Mouse (Mus musculus) adrenal gland, adult 2 months (tissue): Measurements from ENCODE around the gene Prpf6. TPM values are rescaled to one million over a fixed set of nuclear protein-coding genes. Genes with fewer than 3 reads are reported as not detected.

Source experiments
- DNase-seq: peaks from one replicate; pipeline ENCODE4 v3.0.0; 2021
- long read RNA-seq: library from polyadenylated mRNA; stranded (forward); transcript quantifications from one replicate; pipeline ENCODE4 v2.0.0, GENCODE M21; 2021
- polyA plus RNA-seq: library from polyadenylated mRNA; depleted of rRNA; stranded (reverse); fragments of >200 nt; gene quantifications from 2 replicates; pipeline ENCODE4 v1.2.3, GENCODE M21; 2012; rRNA removed
- total RNA-seq, 2 experiments: library from RNA; stranded (reverse); gene quantifications; 2 replicates each; pipeline ENCODE4 v1.2.3; 2021

Gene Prpf6
- total RNA-seq (10 to 100 TPM; 63.0 to 69.0 TPM), polyA plus RNA-seq (6.7 and 9.6 TPM in 2 replicates)
- long read RNA-seq, transcript Prpf6-201 (21 exons, 3,054 nt): major isoform, 49 of 63 reads
- long read RNA-seq, partial matches to known transcripts: 6 of 63 reads
- long read RNA-seq, other reads (novel, unspliced or antisense): 8 of 63 reads

DNA sequence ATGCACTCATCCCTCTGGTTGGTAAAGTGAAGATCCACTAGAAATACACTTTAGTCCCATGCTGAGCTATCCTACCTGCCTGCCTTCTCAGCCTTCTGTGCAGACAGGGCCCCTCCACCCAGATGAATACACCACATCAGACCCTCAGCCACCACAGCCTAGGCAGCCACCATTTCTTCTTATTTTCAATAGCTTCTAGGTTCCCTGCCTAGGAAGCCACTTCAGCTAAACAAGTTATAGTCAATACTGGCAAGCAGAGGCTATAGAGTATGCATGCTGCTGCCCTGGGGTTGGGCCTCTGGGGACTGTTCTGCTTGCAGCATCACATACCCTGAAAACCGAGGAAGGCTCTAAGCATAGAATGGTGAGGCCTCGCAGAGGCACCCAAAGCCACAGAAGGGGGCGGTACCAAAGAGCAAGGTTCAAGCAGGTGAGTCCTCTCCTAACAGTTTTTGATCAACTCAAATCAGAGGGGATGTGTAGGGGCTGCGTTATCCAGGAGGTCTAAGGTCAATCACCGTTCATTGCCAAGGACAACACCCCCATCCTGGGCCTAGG, at the start of gene Prpf6:
Gene Prpf6 (plus strand): TSS at position 341 of the 558 bp plus-strand sequence.
- peak; percentile 26 for DNase-seq

DNA sequence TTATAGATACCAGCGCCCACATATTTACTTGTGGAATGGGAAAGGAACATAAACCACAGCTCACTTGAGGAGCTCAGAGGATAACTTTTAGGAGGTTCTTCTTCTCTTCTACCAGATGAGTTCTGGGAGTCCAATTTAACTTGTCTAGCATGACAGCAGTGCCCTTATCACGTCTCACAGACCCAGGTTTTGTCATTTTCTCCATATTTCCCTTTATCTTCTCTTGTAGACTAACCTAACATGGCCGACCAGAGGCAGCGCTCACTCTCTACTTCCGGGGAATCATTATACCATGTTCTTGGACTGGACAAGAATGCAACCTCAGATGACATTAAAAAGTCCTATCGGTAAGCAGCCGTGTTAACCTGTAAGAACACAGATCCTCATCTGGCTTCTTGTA, 45.5 kb upstream of the Prpf6 start:
- no peak for DNase-seq

DNA sequence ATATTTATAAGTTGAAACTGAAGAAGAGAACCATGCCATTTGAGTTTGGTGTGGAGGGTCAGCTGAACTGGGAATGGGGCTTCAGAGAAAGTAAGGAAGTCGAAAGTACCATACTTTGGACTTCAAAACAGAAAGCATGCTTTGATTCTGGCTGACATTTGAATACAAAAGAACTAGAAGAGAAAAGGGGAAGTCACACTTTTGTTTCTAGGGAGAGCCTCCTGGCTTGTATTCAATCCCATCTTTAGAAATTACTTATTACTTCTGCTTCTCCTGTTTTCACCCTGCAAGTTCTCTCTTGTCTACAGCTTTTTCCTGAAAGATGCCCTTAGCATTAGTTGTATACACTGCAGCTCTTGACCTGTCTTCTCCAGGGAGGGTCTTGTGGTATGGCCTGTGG, 43.4 kb upstream of the Prpf6 start:
- no peak for DNase-seq

GRCm38 (mm10) chr2:181548682-181549081, 43.0 kb upstream of the Prpf6 start:
- DNase-seq: no peak

DNA sequence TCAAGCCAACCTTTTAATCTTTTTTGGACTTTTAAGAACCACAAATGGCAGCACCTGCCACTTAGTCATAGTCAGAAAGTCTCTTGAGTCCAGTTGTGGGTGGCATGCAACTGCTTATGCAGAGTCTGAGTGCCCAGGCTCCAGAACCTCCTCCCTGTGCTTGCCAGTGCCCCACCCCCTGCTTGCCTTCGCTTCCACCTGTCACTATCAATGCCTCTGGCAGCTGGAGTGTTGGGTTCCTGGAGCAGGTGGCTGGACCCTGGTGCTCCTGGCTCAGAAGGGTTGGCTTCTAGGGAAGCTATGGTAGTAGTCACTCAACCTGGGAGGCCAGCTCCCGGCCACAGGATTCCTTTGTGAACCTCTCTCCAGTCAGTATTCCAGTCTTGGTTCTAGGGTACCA, 41.4 kb upstream of the Prpf6 start:
- no peak for DNase-seq

DNA sequence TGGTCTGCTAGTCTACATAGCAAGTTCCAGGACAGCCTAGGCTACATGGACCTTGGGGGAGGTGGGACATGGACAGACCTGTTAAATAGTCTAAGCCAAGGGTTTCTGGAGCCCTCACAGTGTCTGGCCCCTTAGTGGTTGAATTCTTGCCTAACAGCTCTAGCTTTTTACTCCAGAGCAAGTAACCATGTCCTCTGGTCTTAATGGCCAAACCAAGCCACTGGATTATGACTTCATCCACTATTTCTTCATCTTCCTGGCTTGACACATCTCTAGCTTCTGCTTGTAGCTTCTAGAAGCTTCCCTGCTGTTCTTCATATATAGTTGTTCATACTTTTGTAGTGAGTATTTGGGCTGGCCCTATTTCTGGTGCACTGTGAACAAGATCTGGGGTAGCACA, 37.9 kb upstream of the Prpf6 start:
- DNase-seq: no peak

- no peak for DNase-seq
Observed at GRCm38 (mm10) chr2:181567338-181567737, 24.3 kb upstream of the Prpf6 start.

GRCm38 (mm10) chr2:181568272-181569008, 23.2 kb upstream of the Prpf6 start:
- DNase-seq: no peak

- DNase-seq: no peak
Observed at GRCm38 (mm10) chr2:181569856-181570255, 21.8 kb upstream of the Prpf6 start.

- DNase-seq: no peak
Observed at GRCm38 (mm10) chr2:181570375-181570774, 21.3 kb upstream of the Prpf6 start.

DNA sequence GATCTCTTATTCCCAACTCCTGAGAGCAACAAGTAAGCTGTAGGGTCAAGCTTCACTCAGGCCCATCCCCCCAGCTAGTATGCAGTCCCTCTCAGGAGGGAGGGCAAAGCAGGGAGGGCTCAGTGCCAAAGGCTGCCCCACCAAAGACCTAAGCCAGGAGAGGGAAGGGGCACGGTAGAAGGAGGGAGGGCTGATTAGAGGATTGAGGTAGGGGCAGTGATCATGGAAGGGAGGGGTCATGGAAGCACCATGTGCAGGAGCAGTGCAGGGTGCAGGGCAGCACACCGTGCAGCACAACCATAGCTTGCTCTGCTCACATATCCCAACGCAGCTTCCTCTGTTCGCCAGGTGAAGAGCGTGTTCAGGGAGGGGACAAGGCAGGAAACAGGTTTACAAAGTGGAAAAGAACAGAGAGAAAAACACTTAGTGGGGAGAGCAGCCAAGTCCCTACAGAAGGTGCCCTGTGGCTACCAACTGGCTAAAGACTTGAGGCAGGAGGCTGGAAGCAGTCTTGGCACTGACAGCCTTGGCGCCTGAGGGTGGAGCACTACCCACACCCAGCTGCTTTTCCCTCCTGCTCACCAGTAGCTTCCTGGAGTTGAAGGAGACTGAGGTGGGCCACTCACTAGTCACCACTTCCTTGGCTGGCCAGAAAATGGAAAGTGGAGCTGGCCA, 20.6 kb upstream of the Prpf6 start:
- no peak for DNase-seq

GRCm38 (mm10) chr2:181571941-181572670, 19.6 kb upstream of the Prpf6 start:
- no peak for DNase-seq

DNA sequence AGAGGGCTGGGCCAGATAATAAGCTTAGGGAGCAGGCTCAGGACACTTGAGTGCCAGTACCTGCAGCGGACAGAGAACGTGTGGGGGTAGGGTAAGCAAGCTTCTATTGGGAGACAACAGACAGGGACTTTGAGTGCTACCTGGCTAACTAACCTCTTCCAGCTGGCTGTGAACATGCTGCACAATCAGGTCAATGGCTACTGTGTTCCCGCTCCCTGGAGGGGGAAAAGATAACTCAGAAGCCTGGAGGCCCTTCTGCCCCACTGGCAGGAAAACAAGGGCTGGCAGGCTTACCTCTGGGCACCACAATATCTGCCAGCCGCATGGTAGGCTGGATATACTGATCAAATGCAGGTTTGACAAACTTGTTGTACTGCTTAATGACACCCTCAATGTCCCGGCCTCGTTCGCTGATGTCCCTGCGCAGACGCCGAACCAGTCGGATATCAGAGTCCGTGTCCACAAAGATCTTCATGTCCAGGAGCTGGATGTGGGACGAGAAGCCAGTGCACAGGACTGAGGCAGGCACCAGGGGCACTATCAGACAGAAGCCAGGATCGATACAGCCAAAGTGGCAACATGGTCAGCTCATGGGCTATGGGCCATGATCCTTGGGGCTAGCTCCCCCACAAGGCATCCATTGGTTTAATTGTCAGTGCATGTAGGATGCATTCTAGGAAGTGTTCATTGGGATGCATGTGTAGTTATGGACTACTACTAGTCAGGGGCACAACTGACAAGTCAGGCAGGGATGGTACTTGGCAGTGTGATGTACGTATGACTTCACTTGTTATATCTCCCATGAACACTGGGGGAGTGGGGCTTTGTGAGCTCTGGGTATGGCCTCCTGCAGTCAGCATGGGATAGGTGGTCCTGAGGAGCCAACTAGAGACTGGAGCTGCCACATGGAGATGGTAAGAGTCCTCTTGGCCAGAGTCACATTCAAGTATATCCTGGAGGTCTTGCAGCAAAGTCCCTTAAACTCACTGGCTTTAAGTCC, 18.4 kb upstream of the Prpf6 start:
- peak; percentile 1 for DNase-seq

DNA sequence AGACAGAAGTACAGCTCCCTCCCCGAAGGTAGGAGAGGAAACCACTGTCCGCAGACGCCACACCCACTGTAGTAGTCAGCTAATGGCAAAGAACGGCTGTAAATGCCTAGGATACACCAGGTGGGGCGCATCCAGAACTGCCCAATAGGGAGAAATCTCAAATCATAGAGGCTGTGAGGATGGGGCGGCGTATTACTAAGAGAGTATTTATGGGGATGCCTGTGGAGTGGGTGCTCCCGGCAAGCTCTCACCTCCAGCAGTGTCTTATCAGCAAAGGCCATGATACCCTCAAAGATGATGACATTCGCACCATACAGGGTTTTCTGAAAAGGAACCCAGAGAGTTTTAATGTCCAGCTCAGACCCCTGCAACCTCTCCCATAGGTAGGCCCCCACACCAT, 17.7 kb upstream of the Prpf6 start:
- peak; percentile 0 for DNase-seq

DNA sequence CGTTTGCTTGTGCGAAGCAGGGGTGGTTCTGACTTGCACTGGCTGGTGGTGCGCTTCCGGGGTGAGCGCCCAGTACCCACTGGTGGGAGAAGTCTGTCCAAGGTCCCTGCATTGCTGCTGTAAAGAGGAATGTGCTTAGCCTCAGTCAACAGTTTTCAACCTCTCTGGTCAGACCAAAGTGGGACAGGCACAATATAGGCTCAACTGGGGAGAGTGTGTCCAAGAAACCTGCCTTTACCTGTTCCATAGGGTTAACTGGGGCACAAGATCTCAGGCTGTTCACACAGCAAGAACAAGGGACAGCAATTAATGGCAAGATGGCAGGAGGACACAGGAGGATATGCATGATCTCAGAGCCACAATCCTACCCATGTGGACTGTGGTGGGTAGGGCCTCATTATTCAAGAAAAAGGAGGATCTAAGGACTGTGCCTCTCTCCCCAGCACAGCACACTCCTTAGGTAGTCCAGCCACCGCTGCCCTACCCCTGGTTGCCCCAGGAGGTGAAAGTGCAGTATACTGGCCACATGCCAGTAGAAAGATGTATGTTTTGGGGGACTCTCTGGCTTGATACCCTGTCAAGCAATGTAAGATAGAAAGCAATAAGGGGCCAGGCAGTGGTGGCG, 16.6 kb upstream of the Prpf6 start:
- DNase-seq: no peak

- DNase-seq: no peak
Observed at GRCm38 (mm10) chr2:181576613-181577012, 15.1 kb upstream of the Prpf6 start.

- peak; percentile 0 for DNase-seq
Observed at GRCm38 (mm10) chr2:181577126-181577525, 14.5 kb upstream of the Prpf6 start.

DNA sequence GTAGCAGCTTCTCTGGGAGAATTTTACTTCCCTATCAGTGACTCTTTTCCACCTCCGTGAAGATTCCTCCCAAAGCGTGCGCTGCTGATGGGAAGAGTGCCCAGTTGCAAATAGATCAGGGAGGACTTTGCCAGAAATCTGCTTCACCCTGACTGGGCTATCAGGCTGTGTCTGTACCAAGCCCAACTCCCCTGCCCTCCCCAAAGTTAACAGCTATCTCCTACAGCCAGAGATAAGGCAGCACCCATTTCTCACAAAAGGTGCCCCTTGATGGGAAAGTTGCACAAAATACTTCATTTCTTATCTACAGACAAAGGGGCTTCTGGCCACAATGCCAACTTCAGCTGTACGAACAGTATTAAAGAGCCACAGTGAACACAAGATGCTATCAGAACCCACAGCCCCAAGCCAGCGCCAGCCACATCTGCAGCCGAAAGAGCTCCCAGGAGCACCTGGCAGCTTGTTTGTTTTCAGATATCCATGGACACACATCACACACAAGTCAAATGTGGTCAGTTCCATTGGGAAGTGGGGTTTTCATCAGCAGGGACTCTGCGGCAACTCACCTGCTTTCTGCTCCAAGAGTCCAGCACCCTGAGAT, 13.6 kb upstream of the Prpf6 start:
- DNase-seq: peak; percentile 2

DNA sequence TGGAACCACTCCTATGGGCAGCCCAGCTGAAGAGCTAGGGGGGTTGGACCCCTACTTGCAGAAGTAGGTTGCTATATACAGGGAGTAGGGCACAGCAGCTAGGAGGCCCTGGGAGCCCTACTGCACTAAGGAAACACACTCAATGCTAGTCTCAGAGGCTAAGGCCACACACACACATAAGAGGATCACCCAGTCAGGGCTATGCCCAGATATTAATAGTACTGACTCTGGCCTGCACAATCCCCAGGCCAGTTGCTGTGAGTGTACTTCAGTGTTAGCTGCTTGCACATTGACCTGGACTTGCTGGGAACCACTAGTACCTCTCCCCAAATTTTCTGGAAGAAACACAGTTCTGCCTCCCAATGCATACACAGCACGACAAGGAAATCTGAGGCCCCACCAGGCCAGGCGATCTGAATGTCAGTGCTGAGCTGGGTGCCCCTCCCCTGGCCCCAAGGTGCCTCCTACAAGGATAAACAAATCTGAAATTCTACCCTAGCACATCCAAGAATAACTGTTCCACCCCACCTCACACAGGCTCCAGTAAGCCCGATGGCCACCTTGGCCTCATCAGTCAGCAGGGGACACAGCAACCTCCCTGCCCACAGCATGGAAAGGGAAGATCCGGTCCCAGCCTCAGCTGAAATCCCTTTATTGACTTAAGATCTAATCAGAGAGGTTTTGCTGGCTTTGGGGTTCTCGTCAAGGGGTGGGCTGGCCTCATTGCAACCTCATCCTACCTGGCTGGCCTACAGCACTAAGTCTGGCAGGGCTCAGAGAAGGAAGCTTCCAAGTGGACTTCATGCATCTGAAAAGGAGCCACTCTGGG, 12.7 kb upstream of the Prpf6 start:
- peak; percentile 2 for DNase-seq
